Mouse (Mus musculus): ENCODE measurements at regions not wholly inside any gene's neighbourhood (a gene's known extent, or its start where the extent isn't known, plus 50 kb on each side); places are given as distances from the start of the nearest gene placed in this dataset.
"Not testable (repeated sequence)": the region's sequence is repeated elsewhere in the genome, so short reads cannot be mapped to it uniquely, and the experiment has no call there.

DNA sequence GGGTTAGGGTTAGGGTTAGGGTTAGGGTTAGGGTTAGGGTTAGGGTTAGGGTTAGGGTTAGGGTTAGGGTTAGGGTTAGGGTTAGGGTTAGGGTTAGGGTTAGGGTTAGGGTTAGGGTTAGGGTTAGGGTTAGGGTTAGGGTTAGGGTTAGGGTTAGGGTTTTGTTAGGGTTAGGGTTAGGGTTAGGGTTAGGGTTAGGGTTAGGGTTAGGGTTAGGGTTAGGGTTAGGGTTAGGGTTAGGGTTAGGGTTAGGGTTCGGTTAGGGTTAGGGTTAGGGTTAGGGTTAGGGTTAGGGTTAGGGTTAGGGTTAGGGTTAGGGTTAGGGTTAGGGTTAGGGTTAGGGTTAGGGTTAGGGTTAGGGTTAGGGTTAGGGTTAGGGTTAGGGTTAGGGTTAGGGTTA lies 124.7 kb upstream of the Fgf14 start:
- not testable (repeated sequence) for H3K27me3 ChIP-seq (replicated peaks; ENCODE audit: control insufficient read depth, insufficient read depth, low read length); H3K9me3 ChIP-seq (replicated peaks; ENCODE audit: control insufficient read depth, low read length); H3K4me1 ChIP-seq (ENCODE audit: control insufficient read depth, insufficient read depth, low read length); H3K9ac ChIP-seq (ENCODE audit: low read length); H3K27ac ChIP-seq (ENCODE audit: low read depth, low read length); ATAC-seq; DNase-seq (ENCODE audit: low spot score); H3K36me3 ChIP-seq (ENCODE audit: control insufficient read depth, insufficient read depth, low read length); H3K4me2 ChIP-seq (ENCODE audit: low read length); H3K4me3 ChIP-seq (ENCODE audit: low read depth, low read length)
- 0% methylated on average over 1 of the region's 1 CpGs for WGBS

DNA sequence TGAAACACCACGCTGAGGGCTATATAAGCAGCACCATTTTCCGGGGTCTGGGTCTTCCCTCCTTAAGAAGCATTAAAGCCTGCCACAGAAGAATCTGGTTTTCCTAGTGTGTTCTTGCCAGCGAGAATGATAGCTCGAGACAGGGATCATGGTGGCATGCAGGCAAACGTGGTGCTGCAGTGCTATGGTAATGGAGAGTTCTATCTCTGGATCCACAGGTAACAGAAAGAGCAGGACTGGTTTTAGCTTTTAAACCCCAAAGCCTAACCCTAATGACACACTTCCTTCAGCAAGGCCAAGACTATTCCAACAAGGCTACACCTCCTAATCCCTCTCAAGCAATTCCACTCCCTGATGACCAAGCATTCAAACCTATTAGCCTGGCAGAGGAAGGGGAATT lies 123.5 kb upstream of the Fgf14 start:
- Histone ChIP-seq H3K4me3 (ENCODE audit: low read depth, low read length) (no peak overlapping the region), H3K27me3 (replicated peaks; ENCODE audit: control insufficient read depth, insufficient read depth, low read length) (no peaks in the 10 kb centered on the region), H3K9ac (ENCODE audit: low read length) (no peak overlapping the region), H3K9me3 (replicated peaks; ENCODE audit: control insufficient read depth, low read length) (no peaks in the 10 kb centered on the region), H3K27ac (ENCODE audit: low read depth, low read length) (no peak overlapping the region), H3K36me3 (ENCODE audit: control insufficient read depth, insufficient read depth, low read length) (no peaks in the 10 kb centered on the region), H3K4me1 (ENCODE audit: control insufficient read depth, insufficient read depth, low read length) (no peaks in the 10 kb centered on the region), H3K4me2 (ENCODE audit: low read length) (no peak overlapping the region)
- WGBS: 87% methylated on average over 5 of the region's 5 CpGs
- ATAC-seq (no peak), DNase-seq (ENCODE audit: low spot score) (no peak)

DNA sequence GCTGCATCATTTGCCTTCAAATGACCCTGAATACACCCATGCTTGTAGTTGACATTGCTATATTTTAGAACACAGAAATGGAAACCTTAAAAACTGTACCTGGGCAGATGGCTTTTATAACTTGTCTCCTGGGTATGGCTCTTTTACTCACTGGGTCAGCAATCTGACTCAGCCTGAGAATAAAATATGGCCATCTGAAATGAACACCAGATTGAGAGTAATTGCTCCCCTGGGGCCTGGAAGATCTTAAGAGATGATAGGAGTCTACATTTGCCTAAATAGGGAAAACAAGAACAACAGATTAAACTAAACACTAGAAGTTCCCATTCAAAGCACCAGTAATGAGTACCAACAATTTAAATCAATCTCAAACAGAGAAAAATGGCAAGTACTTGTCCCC lies 98.5 kb upstream of the Fgf14 start:
- Histone ChIP-seq H3K4me3 (ENCODE audit: low read depth, low read length) (no peak overlapping the region), H3K4me2 (ENCODE audit: low read length) (no peak overlapping the region), H3K9ac (ENCODE audit: low read length) (no peak overlapping the region), H3K27me3 (replicated peaks; ENCODE audit: control insufficient read depth, insufficient read depth, low read length) (no peaks in the 10 kb centered on the region), H3K4me1 (ENCODE audit: control insufficient read depth, insufficient read depth, low read length) (no peaks in the 10 kb centered on the region), H3K9me3 (replicated peaks; ENCODE audit: control insufficient read depth, low read length) (no peaks in the 10 kb centered on the region), H3K36me3 (ENCODE audit: control insufficient read depth, insufficient read depth, low read length) (no peaks in the 10 kb centered on the region), H3K27ac (ENCODE audit: low read depth, low read length) (no peak overlapping the region)
- ATAC-seq (no peak), DNase-seq (ENCODE audit: low spot score) (no peak)

DNA sequence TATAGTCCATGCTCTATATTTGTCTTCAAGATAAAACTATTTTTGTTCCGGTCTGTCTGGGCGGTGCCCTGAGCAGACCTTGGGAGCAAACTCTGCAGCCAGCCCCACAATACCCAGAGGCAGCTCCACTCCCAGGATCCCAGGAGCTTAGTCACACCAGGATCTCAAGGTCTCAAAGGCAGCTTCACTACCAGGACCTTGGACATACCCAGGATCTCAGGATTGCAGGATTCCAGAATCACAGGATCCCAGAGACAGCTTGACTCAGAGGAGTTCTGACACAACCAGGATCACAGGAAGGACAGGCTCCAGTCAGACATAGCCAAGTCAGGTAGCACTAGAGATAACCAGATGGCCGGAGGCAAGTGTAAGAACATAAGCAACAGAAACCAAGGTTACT lies 91.1 kb upstream of the Fgf14 start:
- no peaks in the 10 kb centered on the region for H3K36me3 ChIP-seq (ENCODE audit: control insufficient read depth, insufficient read depth, low read length)
- H3K9me3 ChIP-seq (replicated peaks; ENCODE audit: control insufficient read depth, low read length): no peaks in the 10 kb centered on the region
- no peaks in the 10 kb centered on the region for H3K4me1 ChIP-seq (ENCODE audit: control insufficient read depth, insufficient read depth, low read length)
- ATAC-seq (no peak), DNase-seq (ENCODE audit: low spot score) (no peak)
- H3K27me3 ChIP-seq (replicated peaks; ENCODE audit: control insufficient read depth, insufficient read depth, low read length): no peaks in the 10 kb centered on the region
- no peak overlapping the region for H3K4me2 ChIP-seq (ENCODE audit: low read length)
- H3K9ac ChIP-seq (ENCODE audit: low read length): no peak overlapping the region
- no peak overlapping the region for H3K27ac ChIP-seq (ENCODE audit: low read depth, low read length)
- H3K4me3 ChIP-seq (ENCODE audit: low read depth, low read length): no peak overlapping the region
- 92% methylated on average over 3 of the region's 3 CpGs for WGBS

DNA sequence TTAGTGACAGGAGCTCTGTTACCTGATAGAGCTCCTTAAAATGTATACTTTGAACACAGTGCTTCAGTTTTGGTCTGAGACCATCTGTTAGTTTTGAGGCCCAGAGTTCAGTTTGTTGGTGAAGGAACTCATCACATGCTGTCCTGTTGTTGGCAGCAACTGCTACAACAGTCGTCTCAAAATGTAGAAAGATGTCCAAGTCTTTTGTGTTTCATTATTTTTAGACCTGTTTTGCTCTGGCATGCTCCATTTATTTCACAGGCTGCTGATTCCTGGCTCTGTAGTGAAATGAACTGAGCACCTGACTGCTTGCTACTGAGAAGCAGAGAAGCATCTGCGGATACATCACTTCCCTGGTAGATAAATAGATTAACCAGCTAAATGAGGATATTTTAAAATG lies 90.3 kb upstream of the Fgf14 start:
- no peaks in the 10 kb centered on the region for H3K36me3 ChIP-seq (ENCODE audit: control insufficient read depth, insufficient read depth, low read length)
- no peaks in the 10 kb centered on the region for H3K4me1 ChIP-seq (ENCODE audit: control insufficient read depth, insufficient read depth, low read length)
- DNase-seq (ENCODE audit: low spot score) (no peak), ATAC-seq (no peak)
- no peak overlapping the region for H3K9ac ChIP-seq (ENCODE audit: low read length)
- H3K9me3 ChIP-seq (replicated peaks; ENCODE audit: control insufficient read depth, low read length): no peaks in the 10 kb centered on the region
- H3K27me3 ChIP-seq (replicated peaks; ENCODE audit: control insufficient read depth, insufficient read depth, low read length): no peaks in the 10 kb centered on the region
- no peak overlapping the region for H3K27ac ChIP-seq (ENCODE audit: low read depth, low read length)
- no peak overlapping the region for H3K4me2 ChIP-seq (ENCODE audit: low read length)
- no peak overlapping the region for H3K4me3 ChIP-seq (ENCODE audit: low read depth, low read length)
- WGBS: 69% methylated on average over 2 of the region's 2 CpGs

DNA sequence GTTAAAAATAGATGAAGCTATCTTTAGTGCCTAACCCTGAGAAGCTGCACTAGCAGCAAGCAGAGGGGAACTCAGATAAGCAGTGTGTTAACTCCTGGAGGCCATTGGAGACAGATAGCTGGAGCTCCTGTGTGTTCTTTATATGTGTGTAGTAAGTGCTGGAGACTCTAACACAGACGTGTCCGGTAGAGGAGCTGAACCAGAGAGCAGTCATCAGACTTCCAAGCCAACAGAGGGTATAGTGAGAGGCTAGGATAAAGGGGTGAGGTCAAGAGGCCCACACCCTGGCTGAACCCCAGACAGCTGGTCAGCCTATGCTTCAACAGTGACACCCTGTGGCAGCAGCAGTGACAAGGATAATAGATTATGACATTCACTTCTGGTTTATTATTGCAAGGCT lies 65.6 kb upstream of the Fgf14 start:
- Histone ChIP-seq H3K4me2 (ENCODE audit: low read length) (no peak overlapping the region), H3K9me3 (replicated peaks; ENCODE audit: control insufficient read depth, low read length) (no peaks in the 10 kb centered on the region), H3K27ac (ENCODE audit: low read depth, low read length) (no peak overlapping the region), H3K36me3 (ENCODE audit: control insufficient read depth, insufficient read depth, low read length) (no peaks in the 10 kb centered on the region), H3K27me3 (replicated peaks; ENCODE audit: control insufficient read depth, insufficient read depth, low read length) (no peaks in the 10 kb centered on the region), H3K4me3 (ENCODE audit: low read depth, low read length) (no peak overlapping the region), H3K4me1 (ENCODE audit: control insufficient read depth, insufficient read depth, low read length) (no peaks in the 10 kb centered on the region), H3K9ac (ENCODE audit: low read length) (no peak overlapping the region)
- WGBS: 27% methylated on average over 2 of the region's 2 CpGs
- ATAC-seq (no peak), DNase-seq (ENCODE audit: low spot score) (peak; percentile 2)
